Mouse (Mus musculus): Measurements from ENCODE around the gene Ip6k2. TPM values are rescaled to one million over a fixed set of nuclear protein-coding genes. Genes with fewer than 3 reads are reported as not detected.

The Ip6k2 gene
- polyA plus RNA-seq (2017; shearing (Covaris generic)), result 10 to 100 TPM; 11.2 to 15.5 TPM

GRCm38 (mm10) chr9:108783548-108784463 lies at the start of gene Ip6k2:
Gene Ip6k2, plus strand, starts transcription at chr9:108783796.

GRCm38 (mm10) chr9:108808163-108808665 lies 24.6 kb downstream of the Ip6k2 start, which contains the start of gene Nckipsd:
Gene Nckipsd, plus strand, starts transcription at chr9:108808368.

GRCm38 (mm10) chr9:108825820-108826699 lies 42.5 kb downstream of the Ip6k2 start, which contains the start of gene Celsr3:
Gene Celsr3, plus strand, starts transcription at chr9:108826320.

GRCm38 (mm10) chr9:108852976-108853375 lies 69.4 kb downstream of the Ip6k2 start, which contains the start of gene Slc26a6:
Gene Slc26a6, plus strand, starts transcription at chr9:108853283.

Other genes starting within 250 kb of the Ip6k2 start
- gene Impdh2, start 223.5 kb upstream of the Ip6k2 start, polyA plus RNA-seq (2017; shearing (Covaris generic)), result 100 to 1,000 TPM in 1 of 2 experiments, 10 to 100 TPM in 1; 75.1 to 125 TPM
- 10 to 100 TPM; 56.3 to 86.8 TPM for gene Ndufaf3, start 216.4 kb upstream of the Ip6k2 start, polyA plus RNA-seq (2017; shearing (Covaris generic))
- 10 to 100 TPM; 71.9 to 82.4 TPM for gene Dalrd3, start 213.9 kb upstream of the Ip6k2 start, polyA plus RNA-seq (2017; shearing (Covaris generic))
- gene Wdr6, start 205.1 kb upstream of the Ip6k2 start, polyA plus RNA-seq (2017; shearing (Covaris generic)), result 10 to 100 TPM; 38.1 to 65.1 TPM
- 10 to 100 TPM in 1 of 2 experiments, 1 to 10 TPM in 1; 8.7 to 11.6 TPM for gene P4htm, start 186.1 kb upstream of the Ip6k2 start, polyA plus RNA-seq (2017; shearing (Covaris generic))
- 10 to 100 TPM; 70.9 to 80.2 TPM for gene Arih2, start 134.4 kb upstream of the Ip6k2 start, polyA plus RNA-seq (2017; shearing (Covaris generic))
- gene Slc25a20, start 121.7 kb upstream of the Ip6k2 start, polyA plus RNA-seq (2017; shearing (Covaris generic)), result 10 to 100 TPM; 76.3 to 95.7 TPM
- 10 to 100 TPM in 1 of 2 experiments, 1 to 10 TPM in 1; 9.3 to 17.8 TPM for gene Prkar2a, start 94.5 kb upstream of the Ip6k2 start, polyA plus RNA-seq (2017; shearing (Covaris generic))
- 10 to 100 TPM in 1 of 2 experiments, 1 to 10 TPM in 1; 9.8 to 10.3 TPM for gene Nckipsd, start 24.6 kb downstream of the Ip6k2 start, polyA plus RNA-seq (2017; shearing (Covaris generic))
- gene Celsr3, start 42.5 kb downstream of the Ip6k2 start, polyA plus RNA-seq (2017; shearing (Covaris generic)), result under 1 TPM; 0.01 to 0.11 TPM
- gene Slc26a6, start 69.5 kb downstream of the Ip6k2 start, polyA plus RNA-seq (2017; shearing (Covaris generic)), result 10 to 100 TPM; 16.8 to 17.6 TPM
- under 1 TPM in 1 of 2 experiments, not detected in 1; 0.23 TPM for gene Tmem89, start 130.8 kb downstream of the Ip6k2 start, polyA plus RNA-seq (2017; shearing (Covaris generic))
- 100 to 1,000 TPM; 226 to 319 TPM for gene Uqcrc1, start 152.8 kb downstream of the Ip6k2 start, polyA plus RNA-seq (2017; shearing (Covaris generic))
- 1 to 10 TPM in 1 of 2 experiments, not detected in 1; 1.1 TPM for gene Col7a1, start 169.8 kb downstream of the Ip6k2 start, polyA plus RNA-seq (2017; shearing (Covaris generic))
- not detected for gene Ucn2, start 202.2 kb downstream of the Ip6k2 start, polyA plus RNA-seq (2017; shearing (Covaris generic))
- gene Pfkfb4, start 208.0 kb downstream of the Ip6k2 start, polyA plus RNA-seq (2017; shearing (Covaris generic)), result 1 to 10 TPM; 1.3 to 3.7 TPM

Measured in activated CD4-positive, CD25-positive, alpha-beta regulatory T cell (primary cell).